Mouse (Mus musculus): ENCODE measurements around the gene Jam2.

DNA sequence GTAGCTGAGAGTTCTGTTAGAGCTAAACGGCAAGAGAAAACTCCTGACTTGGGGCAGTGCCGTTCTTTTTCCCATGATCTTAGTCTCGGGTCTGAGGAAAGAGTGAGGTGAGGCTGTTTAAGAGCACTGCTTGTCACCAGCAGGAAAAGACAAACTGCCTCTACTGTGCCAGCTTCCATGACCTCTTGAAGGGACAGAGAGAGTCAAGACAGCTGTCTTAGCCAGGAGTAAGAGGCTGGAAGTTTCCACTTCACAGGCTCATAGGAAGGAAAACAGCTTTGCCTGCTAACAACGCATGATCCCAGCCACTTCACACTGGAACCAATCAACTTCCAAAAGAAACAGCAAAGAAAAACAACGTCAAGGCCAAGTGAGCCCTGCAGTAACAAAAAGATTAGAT, 57.8 kb downstream of the Jam2 start:
- no peak for TF ChIP-seq POLR2A (IDR thresholded peaks at IDR 0.05; ENCODE audit: borderline replicate concordance, insufficient read depth, low read length)
- TF ChIP-seq CTCF (IDR thresholded peaks at IDR 0.05; ENCODE audit: borderline replicate concordance, insufficient read depth, low read depth, low read length) = no peak

Measured in cerebellum, adult 2 months (tissue).